Mouse (Mus musculus) liver, embryonic 11.5 days (tissue): ENCODE results near the gene Nedd4. TPM values are rescaled to one million over a fixed set of nuclear protein-coding genes. Genes with fewer than 3 reads are reported as not detected.
A peak's percentile ranks its signal among the peaks of the same experiment; 100 is the strongest.

Source experiments
- ATAC-seq: fragments of 200-750 bp; cut with Nextera tagmentation; replicated peaks from 2 replicates; pipeline ENCODE4 v1.8.0; 2017; ENCODE audit warnings: moderate number of reproducible peaks, mild to moderate bottlenecking, moderate TSS enrichment, moderate library complexity; ENCODE audit not compliant: low FRiP score
- DNase-seq: peaks from one replicate; pipeline ENCODE4 v3.0.0-alpha.2; 2017; ENCODE audit warnings: low spot score
- H3K27ac ChIP-seq: fragments of 300-500 bp; sonication (generic); 2 replicates; pipeline ENCODE4 v1.5.1; 2014; ENCODE audit warnings: mild to moderate bottlenecking, low read depth, low read length, control low read depth
- H3K27me3 ChIP-seq: fragments of 300-500 bp; sonication (generic); replicated peaks from 2 replicates; pipeline ENCODE4 v1.6.1; 2014; ENCODE audit warnings: low read length, mixed read lengths; ENCODE audit not compliant: control insufficient read depth, insufficient read depth
- H3K36me3 ChIP-seq: fragments of 300-500 bp; sonication (generic); 2 replicates; pipeline ENCODE4 v1.6.1; 2014; ENCODE audit warnings: mild to moderate bottlenecking, low read length, moderate library complexity, mixed read lengths; ENCODE audit not compliant: control insufficient read depth, insufficient read depth
- H3K4me1 ChIP-seq: fragments of 300-500 bp; sonication (generic); replicated peaks from 2 replicates; pipeline ENCODE4 v1.6.1; 2014; ENCODE audit warnings: low read length, mixed read lengths; ENCODE audit not compliant: control insufficient read depth, insufficient read depth
- H3K4me2 ChIP-seq: fragments of 300-500 bp; sonication (generic); 2 replicates; pipeline ENCODE4 v1.6.1; 2014; ENCODE audit warnings: mild to moderate bottlenecking, control low read depth, moderate library complexity
- H3K4me3 ChIP-seq: fragments of 300-500 bp; sonication (generic); 2 replicates; pipeline ENCODE4 v1.5.1; 2014; ENCODE audit warnings: low read depth, low read length, control low read depth
- H3K9ac ChIP-seq: fragments of 300-500 bp; sonication (generic); 2 replicates; pipeline ENCODE4 v1.6.1; 2014; ENCODE audit warnings: low read depth, low read length, control low read depth
- H3K9me3 ChIP-seq: fragments of 300-500 bp; sonication (generic); 2 replicates; pipeline ENCODE4 v1.6.1; 2016; ENCODE audit warnings: low read length, inconsistent platforms, mixed read lengths; ENCODE audit not compliant: control insufficient read depth
- WGBS: fragments of 180-500 bp; shearing (Covaris S2); extraction: QIAGEN DNeasy Blood & Tissue Kit; methylation state at CpG from one replicate; pipeline ENCODE4 v1.1.7; 2014; 5-methylcytosine and 5-hydroxymethylcytosine counted together
- polyA plus RNA-seq: library from polyadenylated mRNA; unstranded; fragments of >200 nt; fragmentation: Nextera tagmentation; extraction: Ambion mirVana; gene quantifications from 2 replicates; pipeline ENCODE4 v1.2.1, GENCODE M21; 2014

Gene Nedd4
- polyA plus RNA-seq, 1 experiment from 2014 or later: 302 TPM

DNA sequence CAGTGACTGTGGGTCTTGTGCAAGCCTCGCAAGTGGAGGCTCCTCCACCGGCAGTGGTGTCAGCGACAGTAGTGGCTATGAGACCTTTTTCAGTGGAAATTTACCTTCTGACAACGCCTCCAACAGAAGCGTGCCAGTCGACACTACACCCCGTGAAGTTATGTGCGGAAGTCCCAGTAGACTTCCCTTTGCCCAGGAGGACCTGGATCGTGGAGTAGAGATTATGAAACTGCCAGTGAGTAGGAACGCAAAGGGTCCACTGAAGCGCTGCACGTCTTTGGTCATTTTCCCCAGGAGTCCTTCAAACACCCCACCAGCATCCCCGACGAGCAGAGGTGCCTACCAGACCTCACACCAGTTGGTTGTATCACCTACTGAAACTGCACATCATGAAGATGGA is 31.7 kb downstream of the Nedd4 start:
- Histone ChIP-seq H3K27ac (no peak overlapping the region), H3K9me3 (no peaks in the 10 kb centered on the region), H3K9ac (no peak overlapping the region), H3K4me2 (no peak overlapping the region), H3K4me1 (peaks cover 18% of the 10 kb centered on the region), H3K27me3 (no peaks in the 10 kb centered on the region), H3K36me3 (peaks cover 49% of the 10 kb centered on the region), H3K4me3 (no peak overlapping the region)
- no peak for ATAC-seq
- DNase-seq: no peak
- WGBS: 91% methylated on average over 14 of the region's 14 CpGs

DNA sequence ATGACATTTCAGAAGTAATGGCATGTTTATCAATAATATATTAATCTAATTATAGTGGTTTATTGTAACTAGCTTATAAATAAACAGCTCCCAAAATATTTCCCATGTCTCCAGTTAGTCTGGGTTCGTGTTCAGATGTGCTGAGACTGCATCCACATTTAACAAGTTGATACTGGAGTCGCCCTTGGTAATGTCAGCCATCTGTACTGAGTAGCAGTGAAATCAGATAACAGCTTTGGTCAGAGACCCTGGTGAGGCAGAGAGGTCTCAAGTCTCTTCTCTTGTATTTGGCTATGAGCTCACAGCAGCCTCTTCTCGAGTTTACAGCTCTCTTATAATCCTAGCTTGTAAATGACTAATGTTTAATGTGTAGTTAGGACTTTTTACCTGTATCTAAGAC is 34.4 kb downstream of the Nedd4 start:
- 70% methylated on average over 3 of the region's 3 CpGs for WGBS
- Histone ChIP-seq H3K4me1 (peaks cover 35% of the 10 kb centered on the region), H3K9me3 (no peaks in the 10 kb centered on the region)

DNA sequence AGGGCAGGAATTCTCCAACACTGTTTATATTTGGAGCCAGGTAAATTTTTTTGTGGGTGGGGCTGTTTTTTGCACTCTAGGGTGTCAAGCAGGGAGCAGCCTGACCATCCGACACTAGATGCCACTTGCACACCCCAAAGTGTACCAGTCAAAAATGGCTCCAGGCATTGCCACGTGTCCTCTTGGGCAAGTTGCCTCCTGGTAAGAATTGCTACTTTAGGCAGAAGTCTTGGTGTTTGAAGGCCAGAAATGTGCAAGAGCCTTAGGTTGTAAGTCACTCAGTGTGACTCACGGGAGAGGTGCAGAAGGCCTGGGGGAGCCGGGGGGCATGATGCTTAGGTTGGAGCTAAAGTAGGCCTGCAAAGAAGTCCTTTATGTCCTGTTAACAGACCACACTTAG is 35.6 kb downstream of the Nedd4 start:
- Histone ChIP-seq H3K9me3 (no peaks in the 10 kb centered on the region), H3K9ac (no peak overlapping the region), H3K36me3 (peaks cover 51% of the 10 kb centered on the region), H3K27ac (peak overlapping the region; percentile 32; the same call in 1 of the 2 replicates), H3K4me1 (peaks cover 32% of the 10 kb centered on the region), H3K4me2 (no peak overlapping the region), H3K4me3 (no peak overlapping the region), H3K27me3 (no peaks in the 10 kb centered on the region)
- no peak for DNase-seq
- no peak for ATAC-seq
- 90% methylated on average over 4 of the region's 4 CpGs for whole genome bisulfite sequencing

More for the DNA sequence above, 34.4 kb downstream of the Nedd4 start:
- DNase-seq (no peak), ATAC-seq (no peak)
- H3K36me3 ChIP-seq: peaks cover 45% of the 10 kb centered on the region
- H3K27ac ChIP-seq: no peak overlapping the region
- H3K27me3 ChIP-seq: no peaks in the 10 kb centered on the region
- H3K9ac ChIP-seq: no peak overlapping the region
- H3K4me3 ChIP-seq: no peak overlapping the region
- H3K4me2 ChIP-seq: no peak overlapping the region

GRCm38 (mm10) chr9:72699702-72700101 is 37.6 kb downstream of the Nedd4 start:
- H3K9ac ChIP-seq: no peak overlapping the region
- H3K27me3 ChIP-seq: no peaks in the 10 kb centered on the region
- ATAC-seq (peak; percentile 89), DNase-seq (no peak)
- 40% methylated on average over 3 of the region's 3 CpGs for WGBS
- no peak overlapping the region for H3K27ac ChIP-seq
- peaks cover 45% of the 10 kb centered on the region for H3K36me3 ChIP-seq
- H3K4me2 ChIP-seq: no peak overlapping the region
- H3K9me3 ChIP-seq: no peaks in the 10 kb centered on the region
- no peak overlapping the region for H3K4me3 ChIP-seq
- peaks cover 32% of the 10 kb centered on the region for H3K4me1 ChIP-seq

DNA sequence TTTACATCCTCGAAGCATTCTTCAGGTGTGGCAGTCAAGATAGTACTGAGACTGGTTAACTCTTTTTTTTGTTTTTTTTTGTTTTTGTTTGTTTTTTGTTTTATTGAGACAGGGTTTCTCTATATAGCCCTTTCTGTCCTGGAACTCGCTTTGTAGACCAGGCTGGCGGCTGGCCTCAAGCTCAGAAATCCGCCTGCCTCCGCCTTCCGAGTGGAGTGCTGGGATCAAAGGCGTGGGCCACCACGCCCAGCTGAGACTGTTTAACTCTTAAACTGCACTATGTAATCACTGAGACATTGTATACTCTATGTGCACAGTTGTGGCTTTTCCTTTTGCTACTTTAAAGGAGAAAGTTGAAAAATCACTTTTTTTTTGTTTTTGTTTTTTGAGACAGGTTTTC is 39.3 kb downstream of the Nedd4 start:
- no peaks in the 10 kb centered on the region for H3K9me3 ChIP-seq
- no peak overlapping the region for H3K4me2 ChIP-seq
- DNase-seq: no peak
- H3K9ac ChIP-seq: no peak overlapping the region
- H3K4me1 ChIP-seq: peaks cover 30% of the 10 kb centered on the region
- no peaks in the 10 kb centered on the region for H3K27me3 ChIP-seq
- no peak for ATAC-seq
- H3K36me3 ChIP-seq: peaks cover 52% of the 10 kb centered on the region
- H3K4me3 ChIP-seq: no peak overlapping the region
- 78% methylated on average over 8 of the region's 8 CpGs for WGBS
- no peak overlapping the region for H3K27ac ChIP-seq

- Histone ChIP-seq H3K9ac (no peak overlapping the region), H3K4me2 (no peak overlapping the region), H3K9me3 (no peaks in the 10 kb centered on the region), H3K27ac (no peak overlapping the region), H3K36me3 (peaks cover 58% of the 10 kb centered on the region), H3K4me1 (peaks cover 30% of the 10 kb centered on the region), H3K4me3 (no peak overlapping the region), H3K27me3 (no peaks in the 10 kb centered on the region)
- ATAC-seq (no peak), DNase-seq (no peak)
- 84% methylated on average over 2 of the region's 2 CpGs for WGBS
Measured at GRCm38 (mm10) chr9:72702075-72702474, 39.9 kb downstream of the Nedd4 start.

DNA sequence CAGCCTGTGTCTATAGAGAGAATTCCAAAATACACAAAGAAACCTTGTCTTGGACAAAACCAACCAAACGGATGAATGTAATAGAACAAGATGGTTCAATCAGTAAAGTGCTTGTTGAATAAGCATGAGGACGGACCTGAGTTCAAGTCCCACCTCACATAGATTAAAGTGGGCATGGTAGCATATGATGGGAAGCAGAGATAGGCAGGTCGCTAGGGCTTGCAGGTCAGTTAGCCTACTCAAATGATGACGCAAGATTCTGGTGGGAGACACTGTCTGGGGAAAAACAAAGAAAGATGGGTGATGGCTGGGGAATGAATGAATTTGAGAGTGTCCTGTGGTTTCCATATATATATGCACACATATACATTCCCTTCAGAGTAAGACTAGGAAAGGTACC is 41.0 kb downstream of the Nedd4 start:
- Histone ChIP-seq H3K36me3 (peaks cover 57% of the 10 kb centered on the region), H3K27ac (no peak overlapping the region), H3K27me3 (no peaks in the 10 kb centered on the region), H3K9ac (no peak overlapping the region), H3K4me1 (peaks cover 24% of the 10 kb centered on the region), H3K4me3 (no peak overlapping the region), H3K9me3 (no peaks in the 10 kb centered on the region), H3K4me2 (no peak overlapping the region)
- DNase-seq (no peak), ATAC-seq (no peak)
- WGBS: 92% methylated on average over 4 of the region's 4 CpGs

- Histone ChIP-seq H3K9ac (no peak overlapping the region), H3K4me3 (no peak overlapping the region), H3K4me1 (peaks cover 18% of the 10 kb centered on the region), H3K4me2 (no peak overlapping the region), H3K36me3 (peaks cover 54% of the 10 kb centered on the region), H3K27me3 (no peaks in the 10 kb centered on the region), H3K27ac (no peak overlapping the region), H3K9me3 (no peaks in the 10 kb centered on the region)
- no peak for ATAC-seq
- DNase-seq: no peak
- 83% methylated on average over 6 of the region's 6 CpGs for WGBS
Measured at GRCm38 (mm10) chr9:72703754-72704153, 41.6 kb downstream of the Nedd4 start.

DNA sequence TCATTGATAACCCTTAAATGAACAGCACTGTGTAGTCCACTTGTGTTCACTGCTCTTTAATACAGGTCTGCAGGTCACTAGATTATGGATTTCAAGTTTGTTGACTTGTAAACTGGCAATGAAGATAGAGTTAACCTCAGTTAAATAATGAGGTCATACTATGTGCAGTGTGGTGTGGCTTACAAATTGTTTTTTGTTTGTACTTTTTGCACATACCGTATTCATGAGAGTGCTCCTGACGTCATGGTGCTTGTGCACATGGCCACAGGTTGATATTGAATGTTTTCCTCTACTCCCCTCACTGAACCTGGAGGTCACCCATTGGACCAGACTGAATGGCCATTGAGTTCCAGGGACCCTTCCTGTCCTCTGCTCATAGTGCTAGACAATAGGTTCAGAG is 43.1 kb downstream of the Nedd4 start:
- Histone ChIP-seq H3K4me3 (no peak overlapping the region), H3K27me3 (no peaks in the 10 kb centered on the region), H3K4me1 (peaks cover 3% of the 10 kb centered on the region; the same call in 1 of the 2 replicates), H3K9ac (no peak overlapping the region), H3K9me3 (no peaks in the 10 kb centered on the region), H3K27ac (no peak overlapping the region), H3K36me3 (peaks cover 56% of the 10 kb centered on the region), H3K4me2 (no peak overlapping the region)
- DNase-seq (no peak), ATAC-seq (no peak)
- WGBS: 88% methylated on average over 2 of the region's 2 CpGs
